Mouse (Mus musculus): Measurements from ENCODE around the gene Slc30a1.
A peak's percentile ranks its signal among the peaks of the same experiment; 100 is the strongest.

The Slc30a1 gene

GRCm38 (mm10) chr1:191906571-191907430, at the start of gene Slc30a1:
Gene Slc30a1 (plus strand): TSS chr1:191906767.
- DNase-seq, result peak; percentile 98

DNA sequence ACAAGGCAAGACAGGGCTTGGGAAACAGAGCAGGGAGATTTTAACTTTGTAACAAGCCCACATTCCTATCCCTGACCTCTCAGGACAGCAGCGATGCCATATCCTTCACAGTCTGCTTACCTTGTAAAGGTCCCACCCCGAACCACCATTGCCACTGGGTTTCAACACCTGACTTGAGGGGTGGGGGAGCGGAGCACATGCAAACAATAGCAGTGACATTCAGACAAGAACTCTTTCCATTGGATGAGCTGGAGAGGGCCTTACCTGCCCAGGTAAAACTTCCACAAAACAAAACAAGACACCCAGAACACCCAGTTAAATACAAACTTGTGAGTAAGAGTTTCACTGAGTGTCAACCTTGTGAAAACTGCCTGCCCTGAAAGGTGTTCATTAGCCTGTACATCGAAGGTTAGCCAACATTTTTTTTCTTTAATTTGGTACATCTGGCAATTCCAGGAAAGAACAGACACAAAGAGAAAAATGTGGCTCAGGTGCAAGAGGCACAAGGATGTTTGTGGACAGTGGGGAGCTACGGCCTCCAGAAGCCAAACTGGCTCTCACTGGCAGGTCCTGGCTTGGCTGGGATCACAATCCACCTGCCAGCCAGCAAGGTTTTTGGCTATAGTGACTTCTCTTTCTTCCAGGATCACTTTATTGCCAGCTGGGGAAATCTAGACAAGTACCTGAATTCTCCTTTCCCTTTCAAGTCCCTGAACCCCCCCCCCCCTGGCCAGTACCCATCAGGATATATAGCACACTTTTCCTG, 49.5 kb upstream of the Slc30a1 start:
- DNase-seq, result no peak

DNA sequence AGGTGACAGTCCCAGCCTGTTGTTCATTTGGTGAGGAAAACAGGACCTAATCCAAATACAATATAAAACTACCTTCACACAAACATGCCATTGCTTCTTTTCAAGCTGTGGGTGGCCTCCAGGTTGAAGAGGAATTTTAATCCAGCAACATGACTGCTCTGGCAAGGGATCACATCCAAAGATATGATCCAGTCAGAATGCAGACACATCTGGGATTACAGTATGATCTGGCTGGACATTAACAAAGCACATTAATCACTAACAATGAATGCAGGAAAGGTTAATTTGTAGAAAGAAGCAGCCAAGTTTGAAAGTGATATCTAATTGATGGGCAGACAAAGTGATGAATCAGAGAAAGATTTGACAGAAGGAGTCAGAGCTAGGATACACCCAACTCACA, 48.4 kb upstream of the Slc30a1 start:
- no peak for DNase-seq

DNA sequence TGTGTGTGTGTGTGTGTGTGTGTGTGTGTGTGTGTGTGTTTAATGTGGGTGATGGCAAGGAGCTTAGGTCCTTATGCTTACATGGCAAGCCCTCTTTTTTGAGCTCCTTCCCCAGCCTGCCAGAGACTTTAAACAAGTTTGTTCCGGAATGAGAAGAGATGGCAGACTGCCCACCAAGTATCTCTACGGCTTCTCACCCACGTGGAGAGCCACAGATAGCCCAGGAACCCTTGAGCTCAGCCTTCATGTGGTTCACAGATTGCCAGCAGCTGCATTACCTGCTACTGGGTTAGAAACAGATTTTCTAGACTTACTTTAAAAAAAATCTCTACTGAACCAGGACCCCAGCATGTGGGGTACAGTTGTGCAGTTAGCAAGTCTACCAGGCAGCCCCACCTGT, 46.7 kb upstream of the Slc30a1 start:
- DNase-seq, result no peak

DNA sequence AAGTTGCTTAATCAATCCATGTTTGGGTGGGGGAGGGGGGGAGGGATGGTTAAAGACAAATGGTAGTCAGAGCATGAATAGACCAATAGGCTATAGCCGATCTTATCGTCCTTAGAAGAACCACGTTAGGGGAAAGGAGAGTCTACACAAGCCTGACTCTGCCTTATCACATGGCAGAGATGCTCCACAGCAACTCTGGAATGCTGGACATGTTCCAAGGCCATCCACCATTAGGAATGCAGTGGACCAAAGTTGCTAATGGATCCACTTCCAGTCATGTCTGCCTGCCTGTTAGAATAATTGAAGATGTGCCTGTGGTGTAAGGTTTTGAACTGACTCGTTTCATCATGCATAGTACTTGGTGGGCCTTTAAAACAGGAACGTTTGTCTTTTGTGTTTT, 45.3 kb upstream of the Slc30a1 start:
- no peak for DNase-seq

DNA sequence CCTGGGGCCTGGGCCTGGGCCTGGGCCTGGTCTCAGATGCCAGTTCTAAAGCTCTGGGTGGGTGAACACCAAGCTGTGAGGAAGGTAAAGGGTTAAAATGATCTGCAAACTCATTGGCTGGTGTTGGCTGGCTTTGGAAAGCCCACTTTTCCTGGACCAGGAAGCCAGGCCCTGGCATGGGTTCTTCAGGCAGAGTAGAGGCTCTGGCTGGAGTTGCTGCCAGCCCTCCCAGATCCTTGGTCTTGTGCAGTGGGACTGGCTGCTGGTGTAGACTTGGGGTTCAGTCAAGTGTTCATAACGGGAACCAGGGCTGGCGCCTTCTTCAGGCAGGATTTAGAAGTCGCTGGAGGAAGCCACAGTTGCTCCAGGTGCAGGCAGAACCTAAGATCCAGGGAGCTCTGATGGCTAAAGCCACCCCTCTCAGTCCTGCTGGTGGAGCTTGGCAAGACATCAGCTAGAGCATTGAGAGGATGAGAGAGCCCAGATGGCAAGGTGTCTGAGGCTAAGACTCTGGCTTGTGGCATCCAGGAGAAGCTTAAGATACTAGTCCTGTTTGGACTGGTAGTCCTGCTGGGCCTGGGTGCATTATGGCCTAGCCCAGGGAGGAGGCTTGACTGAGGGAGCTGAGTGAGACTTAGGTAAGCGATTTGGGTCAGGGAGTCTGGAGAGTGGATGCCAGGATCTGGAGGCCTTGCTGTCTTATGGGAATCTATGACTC, 42.6 kb upstream of the Slc30a1 start:
- no peak for DNase-seq

- no peak for DNase-seq
Measured at GRCm38 (mm10) chr1:191864551-191865027, 42.0 kb upstream of the Slc30a1 start.

DNA sequence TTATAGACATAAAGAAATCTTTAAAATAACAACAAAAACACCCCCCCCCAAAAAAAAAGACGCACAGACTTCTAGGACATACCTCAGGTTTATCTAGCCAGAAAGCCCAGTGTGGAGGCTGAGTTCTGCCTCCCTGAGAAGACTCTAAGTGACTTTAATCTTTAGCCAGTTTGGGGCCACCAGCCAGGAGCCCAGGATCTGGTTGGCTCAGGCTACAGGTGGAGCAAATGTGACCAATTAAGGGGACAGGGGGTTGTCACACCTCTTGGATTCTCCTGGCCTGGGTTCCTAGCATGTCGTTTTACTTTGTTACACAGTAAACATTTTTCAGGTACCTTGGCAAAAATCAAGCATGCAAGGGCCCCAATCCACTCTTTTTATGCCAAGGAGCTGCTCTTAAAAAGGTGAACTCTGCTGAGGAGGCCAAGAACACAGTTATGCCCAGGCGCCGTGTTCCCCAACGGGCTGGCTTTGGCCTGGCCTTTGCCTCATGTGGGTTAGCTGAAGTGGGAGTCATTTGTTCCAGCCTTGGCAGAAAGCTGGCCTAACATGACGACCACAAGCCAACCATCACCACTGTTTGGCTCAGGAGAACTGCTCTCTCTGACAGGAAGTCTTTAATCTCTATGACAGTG, 34.4 kb upstream of the Slc30a1 start:
- DNase-seq, result no peak

GRCm38 (mm10) chr1:191875006-191875405, 31.6 kb upstream of the Slc30a1 start:
- no peak for DNase-seq

DNA sequence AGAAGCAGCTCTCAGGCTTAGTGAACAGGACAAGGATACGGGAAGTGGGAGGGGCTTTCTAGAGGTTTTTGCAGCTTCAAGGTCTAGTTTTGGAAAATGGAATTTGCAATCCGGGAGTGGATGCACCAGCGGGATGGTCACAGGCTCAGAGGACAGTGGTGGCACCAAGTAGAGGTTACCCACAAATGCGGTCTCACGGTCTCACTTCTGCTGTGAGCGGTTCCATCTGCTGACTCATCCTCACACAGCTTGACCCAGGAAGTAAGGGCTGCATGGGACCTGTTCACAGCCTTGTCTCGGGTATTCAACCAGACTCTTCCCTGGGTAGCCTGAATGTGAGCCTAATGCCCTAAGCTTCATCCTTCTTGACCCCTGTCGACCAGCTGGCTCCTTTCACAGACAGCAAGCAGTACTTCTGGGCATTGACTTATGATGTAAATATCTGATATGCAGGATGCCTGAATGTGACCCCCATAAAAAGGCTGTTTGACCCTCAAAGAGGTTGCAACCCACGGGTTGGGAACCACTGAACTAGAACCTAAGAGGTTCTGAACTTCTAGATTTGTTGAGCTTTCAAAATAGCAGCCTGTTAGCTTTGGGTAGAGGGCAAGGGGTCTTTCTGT, 30.8 kb upstream of the Slc30a1 start:
- DNase-seq, result peak; percentile 26

DNA sequence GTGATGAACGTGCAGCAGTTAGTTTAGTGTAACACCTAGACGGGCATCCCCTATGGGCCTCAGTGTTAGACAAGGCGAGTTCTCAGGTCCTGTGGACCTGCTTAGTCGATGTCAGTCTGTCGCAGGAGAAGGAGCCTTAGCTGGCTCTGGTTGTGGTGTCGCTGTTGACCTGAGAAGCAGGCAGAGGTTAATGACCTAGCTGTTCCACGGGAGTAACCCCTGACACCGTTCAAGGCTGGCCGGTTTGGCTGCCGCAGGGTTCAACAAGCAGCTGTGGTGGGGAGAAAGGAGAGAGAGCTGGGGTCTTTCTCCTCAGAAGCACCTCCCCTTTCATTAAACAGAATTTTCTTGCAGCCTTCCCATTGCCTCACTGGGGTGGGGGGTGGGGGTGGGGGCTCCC, 28.9 kb upstream of the Slc30a1 start:
- DNase-seq, result no peak

DNA sequence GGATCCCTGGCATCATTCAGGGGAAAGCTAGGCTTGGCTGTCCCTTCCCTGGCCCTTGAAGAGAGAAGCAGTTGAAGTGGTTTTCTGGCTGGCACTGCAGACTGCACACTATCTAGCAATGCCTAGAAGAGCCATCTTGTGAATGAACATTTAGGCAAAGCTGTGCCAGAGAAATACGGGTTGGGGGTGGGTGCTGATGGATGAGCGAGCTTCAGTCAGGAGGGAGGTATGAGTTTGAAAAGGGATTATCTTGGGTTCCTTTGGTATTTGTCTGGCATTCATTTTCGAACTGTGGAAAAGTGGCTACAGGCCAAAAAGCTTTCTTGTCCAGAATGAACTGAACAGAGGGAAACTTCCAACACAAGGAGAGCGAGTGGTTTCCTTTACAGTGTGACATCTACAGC, 28.0 kb upstream of the Slc30a1 start:
- no peak for DNase-seq

GRCm38 (mm10) chr1:191880247-191880646, 26.3 kb upstream of the Slc30a1 start:
- no peak for DNase-seq

DNA sequence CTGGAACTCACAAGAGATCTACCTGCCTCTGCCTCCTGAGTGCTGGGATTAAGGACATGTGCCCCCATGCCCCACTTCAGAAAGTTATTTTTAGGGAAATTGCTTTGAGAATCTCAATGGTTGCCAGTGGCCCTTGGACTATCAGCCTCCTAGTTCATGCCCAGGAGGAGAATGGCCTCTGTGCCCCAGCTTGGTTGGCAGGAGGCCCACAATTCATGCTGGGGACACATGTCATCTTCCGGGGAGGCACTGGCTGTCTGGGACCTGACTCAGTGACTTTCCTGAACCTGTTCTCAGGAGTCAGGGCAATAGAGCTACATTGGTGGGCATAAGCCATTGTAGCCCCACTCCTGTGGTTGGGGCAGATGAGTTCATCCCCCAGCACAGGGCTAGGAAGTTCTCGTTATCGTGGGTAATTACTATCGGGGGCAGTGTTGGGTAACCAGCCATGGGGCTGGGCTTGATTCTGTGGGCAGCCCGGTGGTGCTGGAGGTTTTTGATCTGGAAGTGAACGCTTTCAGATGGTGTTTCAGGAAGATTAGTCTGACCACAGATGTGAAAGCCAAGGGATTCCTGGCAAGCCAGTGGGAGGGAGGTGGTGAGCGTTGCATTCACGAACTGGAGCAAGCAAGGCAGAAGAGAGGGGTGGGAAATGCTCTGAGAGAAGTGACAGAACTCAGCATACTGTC, 25.5 kb upstream of the Slc30a1 start:
- DNase-seq, result no peak

DNA sequence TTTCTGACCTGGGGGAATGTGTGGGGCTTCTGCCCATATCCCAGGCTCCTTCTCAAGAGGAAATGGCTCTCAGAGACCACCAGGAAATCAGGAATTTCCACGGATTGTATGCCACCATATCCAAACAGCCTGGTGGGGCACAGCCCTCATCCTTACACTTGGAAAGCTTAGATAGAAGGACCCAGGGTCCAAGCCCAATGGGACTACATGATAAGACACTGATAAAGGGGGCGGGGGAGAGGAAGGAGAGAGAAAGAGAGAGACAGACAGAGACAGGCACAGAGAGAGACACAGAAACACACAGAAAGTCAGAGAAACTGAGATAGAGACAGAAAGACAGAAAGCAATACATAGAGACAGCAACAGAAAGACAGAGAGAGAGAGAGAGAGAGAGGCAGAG, 24.9 kb upstream of the Slc30a1 start:
- DNase-seq, result no peak

DNA sequence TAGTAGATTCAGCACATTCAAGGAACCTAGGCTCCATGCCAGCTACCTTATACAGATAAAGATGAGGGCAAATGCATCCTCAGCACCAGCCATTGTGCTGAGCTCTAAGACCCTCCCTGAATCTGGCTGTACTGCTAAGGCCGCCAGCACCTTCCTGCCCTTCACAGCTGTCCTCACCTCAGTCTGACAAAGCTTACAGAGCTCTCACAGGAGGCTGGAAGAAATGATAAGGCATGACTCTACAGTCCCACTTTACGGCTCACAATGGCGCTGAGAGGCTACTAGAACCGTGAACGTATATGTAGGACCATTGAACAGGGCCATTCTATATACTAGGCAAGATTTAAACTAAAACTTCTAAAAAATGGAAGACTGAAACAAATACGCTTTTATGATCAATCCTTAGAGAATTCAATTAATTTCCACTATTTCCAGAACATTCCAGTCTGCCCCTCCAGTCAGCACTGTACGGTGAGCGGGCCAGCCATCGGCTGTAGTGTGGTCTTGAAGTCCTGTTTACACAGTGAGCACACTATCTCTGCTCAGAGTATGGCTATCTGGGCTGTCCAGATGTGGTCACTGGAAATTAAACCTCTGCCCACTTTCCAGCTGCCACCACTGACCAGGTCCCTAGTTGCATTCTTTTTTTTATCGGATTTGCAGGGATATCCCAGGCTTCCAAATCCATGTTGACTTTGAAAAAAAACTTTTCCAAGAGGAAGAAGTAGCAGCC, 23.9 kb upstream of the Slc30a1 start:
- no peak for DNase-seq

- DNase-seq, result no peak
Measured at GRCm38 (mm10) chr1:191883654-191884053, 22.9 kb upstream of the Slc30a1 start.

GRCm38 (mm10) chr1:191891912-191892311, 14.7 kb upstream of the Slc30a1 start:
- DNase-seq, result no peak

- DNase-seq, result peak; percentile 87
Measured at GRCm38 (mm10) chr1:191894386-191894785, 12.2 kb upstream of the Slc30a1 start.

- DNase-seq, result no peak
Measured at GRCm38 (mm10) chr1:191894857-191895256, 11.7 kb upstream of the Slc30a1 start.

Data from layer of hippocampus, adult 9-11 months (tissue).